Mouse (Mus musculus) small intestine, adult 2 months (tissue): ENCODE data around the gene Tbl2.

Experiments used
- CTCF ChIP-seq: fragments of 200-500 bp; IDR thresholded peaks from 2 replicates; pipeline ENCODE4 v1.5.1; 2012; ENCODE audit warnings: low read depth, mild to moderate bottlenecking, control low read depth, inconsistent platforms, low read length, moderate library complexity, mixed read lengths; ENCODE audit not compliant: insufficient replicate concordance, insufficient read length; ENCODE audit errors: extremely low read depth
- POLR2A ChIP-seq: fragments of 200-500 bp; IDR thresholded peaks from 2 replicates; pipeline ENCODE4 v1.6.1; 2012; ENCODE audit warnings: low read depth, mild to moderate bottlenecking, control low read depth, inconsistent platforms, low read length, moderate library complexity

DNA sequence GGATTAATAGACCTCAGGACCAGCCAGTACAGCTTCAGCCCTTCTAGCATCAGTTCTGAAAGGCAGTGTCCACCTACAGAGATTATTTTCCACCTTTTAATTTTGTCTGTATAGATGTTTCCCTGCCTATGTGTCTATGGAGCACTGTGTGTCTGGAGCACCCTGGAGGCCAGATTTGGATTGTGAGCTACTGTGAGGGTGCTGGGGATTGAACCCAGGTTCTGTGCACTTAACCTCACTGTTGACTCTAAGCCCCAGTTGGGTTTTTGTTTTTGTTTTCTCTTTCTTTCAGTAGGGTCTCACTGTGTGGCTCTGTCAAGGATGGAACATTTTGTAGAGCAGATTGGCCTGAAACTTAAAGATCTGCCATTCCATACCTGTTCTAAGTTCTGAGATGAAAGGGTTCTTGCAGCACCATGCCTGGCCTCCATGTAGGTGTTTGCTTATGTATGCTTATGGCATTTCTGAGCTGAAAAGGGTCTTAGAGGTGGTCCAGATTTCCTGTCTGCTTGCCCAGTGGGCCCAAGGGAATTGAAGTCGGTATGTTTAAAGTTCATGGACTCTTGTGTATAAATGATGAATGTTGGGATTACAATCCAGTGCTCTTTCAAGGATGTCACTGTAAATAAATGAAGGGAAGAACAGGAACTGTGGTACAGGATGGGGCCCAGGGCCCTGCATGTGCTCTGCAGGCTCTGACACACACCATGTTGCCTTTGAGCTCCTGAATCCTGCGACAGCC, 40.0 kb downstream of the Tbl2 start:
- TF ChIP-seq POLR2A (no peak), CTCF (no peak)
